Mouse (Mus musculus) olfactory bulb, adult 2 months (tissue): ENCODE measurements around the gene Capn2. TPM values are rescaled to one million over a fixed set of nuclear protein-coding genes. Genes with fewer than 3 reads are reported as not detected.

Source experiments
- H3K27ac ChIP-seq: fragments of 200-500 bp; 2 replicates; pipeline ENCODE4 v1.5.1; 2012; ENCODE audit warnings: low read depth, low read length; ENCODE audit not compliant: insufficient read depth
- H3K4me1 ChIP-seq: fragments of 200-500 bp; 2 replicates; pipeline ENCODE4 v1.6.1; 2012; ENCODE audit warnings: low read length; ENCODE audit not compliant: control insufficient read depth, insufficient read depth
- H3K4me3 ChIP-seq: fragments of 200-500 bp; 2 replicates; pipeline ENCODE4 v1.5.1; 2012; ENCODE audit warnings: mild to moderate bottlenecking, low read depth, low read length, moderate library complexity; ENCODE audit not compliant: insufficient read depth
- CTCF ChIP-seq: fragments of 200-500 bp; IDR thresholded peaks from 2 replicates; pipeline ENCODE4 v1.5.1; 2012; ENCODE audit warnings: low read depth, mild to moderate bottlenecking, low read length, moderate library complexity; ENCODE audit not compliant: insufficient read depth
- POLR2A ChIP-seq: fragments of 200-500 bp; IDR thresholded peaks from 2 replicates; pipeline ENCODE4 v1.6.1; 2012; ENCODE audit warnings: mild to moderate bottlenecking, low read depth, low read length, moderate library complexity; ENCODE audit not compliant: insufficient read depth
- WGBS: fragments of 180-500 bp; shearing (Covaris S2); methylation state at CpG from one replicate; pipeline ENCODE4 v1.1.7; 2018; 5-methylcytosine and 5-hydroxymethylcytosine counted together
- polyA plus RNA-seq: library from polyadenylated mRNA; stranded (reverse); fragments of >200 nt; gene quantifications from 2 replicates; pipeline ENCODE4 v1.2.4, GENCODE M21; 2012; ENCODE audit warnings: low replicate concordance; ENCODE audit not compliant: missing spikeins, insufficient read depth, insufficient read length

Capn2 gene
- polyA plus RNA-seq, 1 experiment, result not detected

DNA sequence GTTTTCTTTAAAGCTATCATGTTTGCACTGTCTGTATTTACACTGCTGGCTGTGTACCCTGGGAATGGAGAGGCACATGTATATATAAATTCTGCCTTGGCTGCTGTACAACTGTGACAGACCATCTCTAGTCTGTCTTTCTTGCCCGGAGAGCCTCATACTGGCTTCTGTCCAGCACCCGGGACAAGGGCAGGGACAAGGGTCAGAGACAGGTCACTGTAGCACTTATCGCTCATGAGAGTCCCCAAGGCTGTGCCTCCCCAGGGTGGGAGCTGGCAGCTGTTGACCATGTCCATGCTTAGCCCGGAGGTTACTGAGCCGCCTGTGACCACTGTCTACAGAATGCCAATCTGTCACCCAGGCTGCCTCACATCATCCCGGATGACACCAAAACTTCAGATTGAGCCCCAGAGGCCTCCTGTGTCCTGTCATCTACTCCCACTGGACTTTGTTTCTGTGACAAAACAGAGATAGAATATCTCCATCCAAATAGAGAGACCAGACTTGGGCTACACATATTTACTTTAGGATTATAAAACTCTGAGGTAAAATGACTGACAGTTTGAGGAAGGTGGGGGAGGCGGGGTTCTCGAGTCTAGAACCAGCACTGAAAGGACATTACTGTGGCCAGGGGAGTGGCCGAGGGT lies 17.8 kb downstream of the Capn2 start:
- H3K27ac ChIP-seq, result no peak overlapping the region; the same call in 1 of the 2 replicates
- 79% methylated on average over 9 of the region's 9 CpGs for WGBS
- peaks cover 59% of the 10 kb centered on the region for H3K4me1 ChIP-seq
- TF ChIP-seq POLR2A, result no peak
- no peak for TF ChIP-seq CTCF
- H3K4me3 ChIP-seq, result no peak overlapping the region

DNA sequence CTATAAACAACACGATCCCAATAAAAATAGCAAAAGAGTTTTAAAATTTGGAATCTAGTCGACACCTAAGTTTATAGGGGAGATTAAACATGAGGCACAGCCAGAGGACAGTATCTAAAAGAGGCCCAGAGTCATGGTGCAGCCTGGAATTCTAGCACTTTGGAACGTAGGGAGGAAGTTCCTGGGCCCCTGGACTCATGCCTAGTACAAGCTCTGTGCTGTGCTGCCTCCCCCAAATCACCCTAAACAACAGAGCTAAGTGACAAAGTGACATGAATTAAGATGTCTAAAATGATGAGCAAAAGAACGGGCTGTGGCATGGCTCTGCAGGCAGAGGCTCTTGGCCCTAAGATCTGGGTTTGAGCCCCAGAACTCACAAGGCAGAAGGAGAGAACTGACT lies 19.7 kb downstream of the Capn2 start:
- no peak for TF ChIP-seq POLR2A
- no peak for TF ChIP-seq CTCF
- H3K4me1 ChIP-seq, result peaks cover 58% of the 10 kb centered on the region
- 62% methylated on average over 4 of the region's 4 CpGs for WGBS
- no peak overlapping the region for H3K4me3 ChIP-seq
- no peak overlapping the region for H3K27ac ChIP-seq

DNA sequence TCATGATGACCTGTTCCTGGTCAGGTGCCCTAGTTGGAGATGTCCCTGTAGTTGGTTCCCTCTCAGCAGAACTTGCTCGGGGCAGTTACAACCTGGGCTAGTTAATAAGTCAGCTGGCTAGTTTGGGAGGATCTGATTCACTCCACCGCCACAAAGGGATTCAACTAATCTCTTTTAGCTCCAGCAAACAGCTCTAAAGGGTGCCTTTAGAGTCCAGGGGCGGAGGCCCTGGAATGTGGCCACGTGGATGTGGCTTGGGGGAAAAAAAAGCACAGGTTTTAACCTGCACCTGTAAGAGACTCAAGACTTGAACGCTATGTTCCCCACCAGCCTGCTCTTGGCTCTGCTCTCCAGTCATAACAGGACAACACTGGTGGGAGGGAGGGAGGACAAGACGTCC lies 20.7 kb downstream of the Capn2 start:
- no peak overlapping the region for H3K27ac ChIP-seq
- peaks cover 55% of the 10 kb centered on the region for H3K4me1 ChIP-seq
- 71% methylated on average over 6 of the region's 6 CpGs for WGBS
- TF ChIP-seq CTCF (no peak), POLR2A (no peak)
- H3K4me3 ChIP-seq, result no peak overlapping the region

- peaks cover 58% of the 10 kb centered on the region for H3K4me1 ChIP-seq
- WGBS, result 63% methylated on average over 17 of the region's 17 CpGs
- no peak overlapping the region for H3K27ac ChIP-seq
- H3K4me3 ChIP-seq, result no peak overlapping the region
- TF ChIP-seq CTCF (no peak), POLR2A (no peak)
Observed at GRCm38 (mm10) chr1:182494285-182495145, 22.9 kb downstream of the Capn2 start.

GRCm38 (mm10) chr1:182491839-182492238 lies 25.6 kb downstream of the Capn2 start:
- H3K4me3 ChIP-seq, result no peak overlapping the region
- peaks cover 59% of the 10 kb centered on the region for H3K4me1 ChIP-seq
- H3K27ac ChIP-seq, result 0 out of 2 replicates have a peak overlapping the region, but pooled peaks have one; percentile 18
- TF ChIP-seq CTCF (no peak), POLR2A (no peak)
- 81% methylated on average over 6 of the region's 6 CpGs for WGBS

DNA sequence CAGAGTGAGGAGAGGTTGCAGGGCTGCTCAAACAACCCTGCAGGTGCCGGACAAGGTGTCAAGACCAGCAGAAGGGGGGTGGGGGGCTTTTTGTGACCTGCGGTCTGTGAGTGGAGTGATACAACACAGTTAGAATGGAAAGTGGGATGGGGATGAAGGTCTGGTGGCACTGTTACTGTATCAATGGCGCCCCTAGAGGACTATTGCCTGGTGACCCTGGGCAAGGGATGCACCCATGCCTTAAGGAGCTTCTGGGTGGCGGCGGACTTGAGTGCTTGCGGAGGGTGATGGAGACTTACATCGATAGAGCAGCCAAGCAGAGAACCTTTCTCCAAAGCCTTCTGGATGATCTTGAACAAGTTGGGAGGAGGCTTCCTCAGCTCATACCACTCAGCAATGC lies 26.8 kb downstream of the Capn2 start:
- TF ChIP-seq POLR2A (no peak), CTCF (no peak)
- H3K4me1 ChIP-seq, result peaks cover 51% of the 10 kb centered on the region
- 82% methylated on average over 7 of the region's 7 CpGs for WGBS
- no peak overlapping the region for H3K4me3 ChIP-seq
- peak overlapping the region; percentile 42 for H3K27ac ChIP-seq

GRCm38 (mm10) chr1:182489803-182490452 lies 27.5 kb downstream of the Capn2 start:
- TF ChIP-seq POLR2A (no peak), CTCF (peak; percentile 93)
- Histone ChIP-seq H3K27ac (peak overlapping the region; percentile 42), H3K4me1 (peaks cover 51% of the 10 kb centered on the region), H3K4me3 (peak overlapping the region; percentile 12)
- WGBS, result 6% methylated on average over 21 of the region's 21 CpGs

GRCm38 (mm10) chr1:182488503-182488902 lies 28.9 kb downstream of the Capn2 start:
- H3K27ac ChIP-seq, result peak overlapping the region; percentile 34; the same call in 1 of the 2 replicates
- H3K4me3 ChIP-seq, result no peak overlapping the region
- 81% methylated on average over 10 of the region's 10 CpGs for WGBS
- H3K4me1 ChIP-seq, result peaks cover 41% of the 10 kb centered on the region
- TF ChIP-seq CTCF (no peak), POLR2A (no peak)

DNA sequence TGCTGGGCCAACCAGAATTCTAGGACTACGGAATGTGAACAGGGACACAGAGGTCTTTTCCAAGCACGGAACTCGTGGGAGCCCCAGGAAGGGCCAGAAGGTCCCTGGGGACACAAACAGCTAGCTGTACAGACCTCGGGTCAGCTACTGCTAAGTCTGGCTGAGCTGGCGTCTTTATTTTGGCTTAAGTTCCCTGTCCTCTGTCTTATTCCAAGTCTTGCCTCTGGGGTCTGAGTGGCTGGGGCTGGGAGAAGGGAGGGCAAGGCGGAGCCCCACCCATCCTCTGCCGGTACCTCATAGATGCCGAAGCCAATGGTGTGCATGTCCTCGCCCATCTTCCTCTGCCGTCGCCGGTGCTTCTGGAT lies 33.5 kb downstream of the Capn2 start:
- TF ChIP-seq POLR2A (no peak), CTCF (no peak)
- peak overlapping the region; percentile 50; the same call in 1 of the 2 replicates for H3K27ac ChIP-seq
- peaks cover 6% of the 10 kb centered on the region; the same call in 1 of the 2 replicates for H3K4me1 ChIP-seq
- no peak overlapping the region for H3K4me3 ChIP-seq
- WGBS, result 71% methylated on average over 12 of the region's 12 CpGs
